ENCODE assay signal across 12 mouse cellular contexts in the genomic region with DNA sequence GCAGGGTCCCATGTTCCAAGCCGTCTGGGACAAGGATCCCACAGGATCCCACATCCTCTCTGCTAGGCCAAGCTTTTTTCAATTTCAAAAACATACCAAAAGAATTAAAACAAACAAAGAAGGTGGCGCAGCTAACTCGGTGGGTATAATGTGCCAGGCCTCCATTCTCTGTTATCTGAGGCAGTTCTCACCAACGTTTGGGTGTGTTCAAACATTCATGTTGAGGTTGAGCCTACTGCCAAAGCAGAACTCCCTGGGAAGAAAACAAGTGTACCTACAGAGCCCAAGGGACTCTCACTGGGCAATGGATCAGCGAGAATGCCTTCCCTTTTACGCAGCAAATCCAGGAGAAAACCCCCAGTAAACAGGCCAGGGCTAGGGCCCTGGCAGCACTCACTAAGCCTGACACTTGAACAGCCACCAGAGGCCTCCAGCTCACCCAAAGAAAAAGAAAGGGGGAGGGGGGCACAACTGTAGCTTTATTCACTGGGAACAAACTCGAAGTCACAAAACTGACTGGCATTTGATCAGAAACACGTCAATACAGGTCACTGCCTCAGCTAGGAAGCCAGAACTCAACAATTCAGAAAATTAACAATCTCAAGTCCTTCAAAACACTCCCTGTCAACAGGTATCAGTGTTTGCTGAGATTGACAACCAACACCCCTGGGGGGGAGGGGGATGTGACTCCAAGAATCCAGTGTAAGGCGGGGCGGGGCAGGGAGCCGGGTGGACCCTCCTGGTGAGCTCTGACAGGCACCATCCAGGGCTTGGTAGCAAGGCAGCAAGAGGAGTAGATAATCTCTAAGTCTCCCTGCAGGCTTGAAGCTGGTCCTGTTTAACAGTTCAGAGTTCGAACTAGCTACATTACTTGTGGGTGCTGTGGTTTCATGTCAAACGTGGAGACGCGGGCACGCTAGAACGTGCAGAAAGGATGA.
A peak's percentile ranks its signal among the peaks of the same experiment; 100 is the strongest.
DNase-seq lines count a peak whose midpoint lies in the region; ATAC-seq and TF ChIP-seq lines count a peak whose summit lies in the region.
"Had no signal": no experiment of that assay in that cellular context is flagged by ENCODE, and none has a peak within 500 bp of the region (broad histone marks: within the 10 kb centered on the region; RNA-seq: fewer than 3 reads in every experiment).

No protein-coding gene starts in this region.

- no peak overlapping the region for H3K9ac ChIP-seq in forebrain, embryonic 15.5 days (replicated peaks)
- 0 out of 2 replicates have a peak overlapping the region, but pooled peaks have one; percentile 17 for H3K9ac ChIP-seq in liver, adult 2 months (ENCODE audit: low read depth, low read length)
- no peak overlapping the region for H3K9ac ChIP-seq in liver, embryonic 11.5 days (ENCODE audit: low read depth, low read length)
- H3K9ac ChIP-seq in stomach, embryonic 14.5 days (replicated peaks; ENCODE audit: low read depth, low read length) = no peak overlapping the region
- no peak overlapping the region for H3K9ac ChIP-seq in neural tube, embryonic 15.5 days (replicated peaks)
- H3K9ac ChIP-seq: liver, embryonic 14.5 days; neural tube, embryonic 12.5 days had no signal

- no peak for TF ChIP-seq POLR2A in liver, adult 2 months (IDR thresholded peaks at IDR 0.05; ENCODE audit: extremely low read depth, insufficient read depth, low read length)

- 74% methylated on average over 17 of the region's 17 CpGs for WGBS in forebrain, embryonic 10.5 days
- 65% methylated on average over 17 of the region's 17 CpGs for WGBS in forebrain, embryonic 15.5 days
- WGBS in liver, adult 2 months = 66% methylated on average over 17 of the region's 17 CpGs
- WGBS in liver, embryonic 11.5 days = 68% methylated on average over 17 of the region's 17 CpGs
- 69% methylated on average over 17 of the region's 17 CpGs for WGBS in embryonic facial prominence, embryonic 10.5 days
- WGBS in stomach, embryonic 14.5 days = 68% methylated on average over 17 of the region's 17 CpGs
- 79% methylated on average over 17 of the region's 17 CpGs for WGBS in neural tube, embryonic 15.5 days

- 0 out of 2 replicates have a peak overlapping the region, but pooled peaks have one; percentile 35 for H3K27ac ChIP-seq in forebrain, embryonic 10.5 days
- H3K27ac ChIP-seq in forebrain, embryonic 15.5 days (replicated peaks) = no peak overlapping the region
- peak overlapping the region; percentile 22; the same call in 1 of the 2 replicates for H3K27ac ChIP-seq in liver, adult 2 months (replicated peaks; ENCODE audit: insufficient read depth, low read depth, low read length)
- H3K27ac ChIP-seq in liver, embryonic 11.5 days (ENCODE audit: low read depth, low read length) = no peak overlapping the region
- H3K27ac ChIP-seq in embryonic facial prominence, embryonic 10.5 days (replicated peaks) = no peak overlapping the region
- no peak overlapping the region for H3K27ac ChIP-seq in stomach, embryonic 14.5 days (ENCODE audit: low read length)
- H3K27ac ChIP-seq in neural tube, embryonic 15.5 days (replicated peaks) = no peak overlapping the region; the same call in 1 of the 2 replicates
- H3K27ac ChIP-seq: liver, embryonic 14.5 days; neural tube, embryonic 12.5 days had no signal

- no peaks in the 10 kb centered on the region for H3K9me3 ChIP-seq in forebrain, embryonic 10.5 days
- no peaks in the 10 kb centered on the region for H3K9me3 ChIP-seq in forebrain, embryonic 15.5 days
- no peaks in the 10 kb centered on the region for H3K9me3 ChIP-seq in liver, embryonic 11.5 days (ENCODE audit: control insufficient read depth, low read length)
- no peaks in the 10 kb centered on the region for H3K9me3 ChIP-seq in embryonic facial prominence, embryonic 10.5 days
- H3K9me3 ChIP-seq in stomach, embryonic 14.5 days (ENCODE audit: control insufficient read depth, low read depth, low read length) = no peaks in the 10 kb centered on the region
- H3K9me3 ChIP-seq in neural tube, embryonic 15.5 days (replicated peaks) = no peaks in the 10 kb centered on the region
- H3K9me3 ChIP-seq: neural tube, embryonic 12.5 days had no signal

- no peak for DNase-seq in forebrain, embryonic 10.5 days (ENCODE audit: extremely low spot score, low spot score)
- no peak for DNase-seq in liver, adult 2 months (ENCODE audit: extremely low read depth, low read depth, low spot score)
- DNase-seq in liver, embryonic 11.5 days (ENCODE audit: low spot score) = no peak
- peak; percentile 23 for DNase-seq in embryonic facial prominence, embryonic 10.5 days (ENCODE audit: low spot score)
- no peak for DNase-seq in urinary bladder, postnatal 36 days (ENCODE audit: low spot score in 2 of 2)
- DNase-seq: cerebellum, postnatal 25 days; gastrocnemius, postnatal 10 days had no signal

- H3K36me3 ChIP-seq in forebrain, embryonic 10.5 days (replicated peaks) = peaks cover 78% of the 10 kb centered on the region
- peaks cover 25% of the 10 kb centered on the region for H3K36me3 ChIP-seq in forebrain, embryonic 15.5 days
- H3K36me3 ChIP-seq in liver, adult 2 months (ENCODE audit: control insufficient read depth, insufficient read depth, low read length) = peaks cover 29% of the 10 kb centered on the region; the same call in 1 of the 2 replicates
- peaks cover 6% of the 10 kb centered on the region; the same call in 1 of the 2 replicates for H3K36me3 ChIP-seq in liver, embryonic 11.5 days (ENCODE audit: control insufficient read depth, insufficient read depth, low read length)
- peaks cover 69% of the 10 kb centered on the region for H3K36me3 ChIP-seq in embryonic facial prominence, embryonic 10.5 days (replicated peaks)
- peaks cover 5% of the 10 kb centered on the region; the same call in 1 of the 2 replicates for H3K36me3 ChIP-seq in stomach, embryonic 14.5 days (ENCODE audit: control insufficient read depth, insufficient read depth, low read length)
- 0 out of 2 replicates have a peak, but pooled peaks cover 9% of the 10 kb centered on the region for H3K36me3 ChIP-seq in neural tube, embryonic 15.5 days

- no peak overlapping the region for H3K4me2 ChIP-seq in forebrain, embryonic 15.5 days (replicated peaks)
- no peak overlapping the region for H3K4me2 ChIP-seq in liver, embryonic 11.5 days
- H3K4me2 ChIP-seq in stomach, embryonic 14.5 days (replicated peaks; ENCODE audit: low read depth, low read length) = no peak overlapping the region
- no peak overlapping the region for H3K4me2 ChIP-seq in neural tube, embryonic 15.5 days
- H3K4me2 ChIP-seq: neural tube, embryonic 12.5 days had no signal

- H3K4me3 ChIP-seq in forebrain, embryonic 10.5 days = no peak overlapping the region
- H3K4me3 ChIP-seq in forebrain, embryonic 15.5 days = no peak overlapping the region
- H3K4me3 ChIP-seq in liver, adult 2 months (ENCODE audit: insufficient read depth, low read depth, low read length) = no peak overlapping the region
- H3K4me3 ChIP-seq in liver, embryonic 11.5 days (ENCODE audit: low read depth, low read length) = no peak overlapping the region
- no peak overlapping the region for H3K4me3 ChIP-seq in embryonic facial prominence, embryonic 10.5 days
- H3K4me3 ChIP-seq in stomach, embryonic 14.5 days (ENCODE audit: low read depth, low read length) = no peak overlapping the region
- no peak overlapping the region for H3K4me3 ChIP-seq in neural tube, embryonic 15.5 days (replicated peaks)
- H3K4me3 ChIP-seq: neural tube, embryonic 12.5 days had no signal

- no peak for TF ChIP-seq CTCF in liver, adult 2 months (IDR thresholded peaks at IDR 0.05; ENCODE audit: low read depth, low read length)

- no peaks in the 10 kb centered on the region for H3K27me3 ChIP-seq in forebrain, embryonic 10.5 days (ENCODE audit: poor library complexity, severe bottlenecking)
- H3K27me3 ChIP-seq in forebrain, embryonic 15.5 days = no peaks in the 10 kb centered on the region
- H3K27me3 ChIP-seq in liver, adult 2 months (ENCODE audit: control insufficient read depth, insufficient read depth, low read length) = no peaks in the 10 kb centered on the region
- H3K27me3 ChIP-seq in liver, embryonic 11.5 days (replicated peaks; ENCODE audit: control insufficient read depth, insufficient read depth, low read length) = no peaks in the 10 kb centered on the region
- H3K27me3 ChIP-seq in embryonic facial prominence, embryonic 10.5 days (replicated peaks; ENCODE audit: low read depth, poor library complexity, severe bottlenecking) = no peaks in the 10 kb centered on the region
- no peaks in the 10 kb centered on the region for H3K27me3 ChIP-seq in stomach, embryonic 14.5 days (ENCODE audit: control insufficient read depth, insufficient read depth, low read length)
- no peaks in the 10 kb centered on the region for H3K27me3 ChIP-seq in neural tube, embryonic 15.5 days (replicated peaks)
- H3K27me3 ChIP-seq: neural tube, embryonic 12.5 days had no signal

- no peak for ATAC-seq in forebrain, embryonic 15.5 days (replicated peaks)
- no peak for ATAC-seq in liver, embryonic 11.5 days (replicated peaks; ENCODE audit: low FRiP score)
- ATAC-seq in stomach, embryonic 14.5 days (ENCODE audit: insufficient number of reproducible peaks, insufficient read depth, low FRiP score, low read depth) = 0 out of 2 replicates have a peak, but pooled peaks have one; percentile 23
- no peak for ATAC-seq in neural tube, embryonic 15.5 days (ENCODE audit: low FRiP score)

- peaks cover 28% of the 10 kb centered on the region for H3K4me1 ChIP-seq in forebrain, embryonic 10.5 days
- H3K4me1 ChIP-seq in forebrain, embryonic 15.5 days = peaks cover 38% of the 10 kb centered on the region
- peaks cover 13% of the 10 kb centered on the region for H3K4me1 ChIP-seq in liver, adult 2 months (ENCODE audit: control insufficient read depth, insufficient read depth, low read length)
- peaks cover 9% of the 10 kb centered on the region; the same call in 1 of the 2 replicates for H3K4me1 ChIP-seq in liver, embryonic 11.5 days (replicated peaks; ENCODE audit: control insufficient read depth, insufficient read depth, low read length)
- peaks cover 17% of the 10 kb centered on the region for H3K4me1 ChIP-seq in embryonic facial prominence, embryonic 10.5 days
- H3K4me1 ChIP-seq in stomach, embryonic 14.5 days (ENCODE audit: control insufficient read depth, insufficient read depth, low read length) = peaks cover 3% of the 10 kb centered on the region; the same call in 1 of the 2 replicates
- H3K4me1 ChIP-seq in neural tube, embryonic 15.5 days = peaks cover 28% of the 10 kb centered on the region

- H3K79me2 ChIP-seq in liver, adult 2 months (ENCODE audit: control insufficient read depth, insufficient read depth, low read length) = peaks cover 60% of the 10 kb centered on the region; the same call in 1 of the 2 replicates

Comparison
In these comparisons a context has a peak if more than half of its experiments do, and no peak if none do; other contexts are left out.
1. H3K27ac ChIP-seq: peak in forebrain, embryonic 10.5 days (single experiment) and liver, adult 2 months (single experiment); none in forebrain, embryonic 15.5 days (single experiment), liver, embryonic 11.5 days (single experiment), embryonic facial prominence, embryonic 10.5 days (single experiment), stomach, embryonic 14.5 days (single experiment) and neural tube, embryonic 15.5 days (single experiment).